Mouse (Mus musculus) limb, embryonic 13.5 days (tissue): ENCODE results near the gene Gm1113. TPM values are rescaled to one million over a fixed set of nuclear protein-coding genes. Genes with fewer than 3 reads are reported as not detected.

Experiments used
- ATAC-seq: fragments of 200-750 bp; cut with Nextera tagmentation; 2 replicates; pipeline ENCODE4 v1.8.0; 2017; ENCODE audit warnings: low read depth, moderate number of reproducible peaks, moderate TSS enrichment; ENCODE audit not compliant: low FRiP score
- H3K27ac ChIP-seq: fragments of 300-500 bp; sonication (generic); 2 replicates; pipeline ENCODE4 v1.5.1; 2015; ENCODE audit warnings: inconsistent platforms, mild to moderate bottlenecking, moderate library complexity
- H3K27me3 ChIP-seq: fragments of 300-500 bp; sonication (generic); 2 replicates; pipeline ENCODE4 v1.6.1; 2015; ENCODE audit warnings: mild to moderate bottlenecking, inconsistent platforms
- H3K36me3 ChIP-seq: fragments of 300-500 bp; sonication (generic); 2 replicates; pipeline ENCODE4 v1.6.1; 2015; ENCODE audit warnings: inconsistent platforms, mild to moderate bottlenecking, moderate library complexity
- H3K4me1 ChIP-seq: fragments of 300-500 bp; sonication (generic); 2 replicates; pipeline ENCODE4 v1.6.1; 2015; ENCODE audit warnings: inconsistent platforms
- H3K4me2 ChIP-seq: fragments of 300-500 bp; sonication (generic); replicated peaks from 2 replicates; pipeline ENCODE4 v1.6.1; 2015; ENCODE audit warnings: inconsistent platforms, mild to moderate bottlenecking, moderate library complexity
- H3K4me3 ChIP-seq: fragments of 300-500 bp; sonication (generic); 2 replicates; pipeline ENCODE4 v1.5.1; 2015; ENCODE audit warnings: moderate library complexity, mild to moderate bottlenecking, inconsistent platforms
- H3K9ac ChIP-seq: fragments of 300-500 bp; sonication (generic); 2 replicates; pipeline ENCODE4 v1.6.1; 2015; ENCODE audit warnings: mild to moderate bottlenecking, inconsistent platforms
- H3K9me3 ChIP-seq: fragments of 300-500 bp; sonication (generic); 2 replicates; pipeline ENCODE4 v1.6.1; 2016; ENCODE audit warnings: inconsistent platforms
- WGBS: fragments of 180-500 bp; shearing (Covaris S2); methylation state at CpG from one replicate; pipeline ENCODE4 v1.1.7; 2015; 5-methylcytosine and 5-hydroxymethylcytosine counted together
- polyA plus RNA-seq: library from polyadenylated mRNA; unstranded; fragments of >200 nt; fragmentation: Nextera tagmentation; extraction: Ambion mirVana; gene quantifications from 2 replicates; pipeline ENCODE4 v1.2.1, GENCODE M21; 2015

Gene Gm1113
- polyA plus RNA-seq = not detected in 2 replicates

GRCm38 (mm10) chr9:35518169-35518568, at the start of gene Gm1113:
Gene Gm1113 (minus strand): TSS chr9:35518269.
- Histone ChIP-seq H3K9ac (no peak within 1 kb of the TSS), H3K4me2 (no peak within 1 kb of the TSS), H3K36me3 (no peaks in the 10 kb centered on the region), H3K9me3 (no peaks in the 10 kb centered on the region), H3K27me3 (no peaks in the 10 kb centered on the region), H3K4me1 (peaks cover 28% of the 10 kb centered on the region), H3K27ac (no peak within 1 kb of the TSS), H3K4me3 (no peak within 1 kb of the TSS)
- ATAC-seq = no peak
- WGBS = 76% methylated on average over 3 of the region's 3 CpGs

GRCm38 (mm10) chr9:35564536-35565240, 46.6 kb upstream of the Gm1113 start:
- H3K9ac ChIP-seq = no peak overlapping the region
- H3K4me2 ChIP-seq = no peak overlapping the region
- peaks cover 21% of the 10 kb centered on the region for H3K4me1 ChIP-seq
- 90% methylated on average over 5 of the region's 5 CpGs for WGBS
- no peak overlapping the region for H3K27ac ChIP-seq
- H3K36me3 ChIP-seq = peaks cover 50% of the 10 kb centered on the region
- H3K27me3 ChIP-seq = no peaks in the 10 kb centered on the region
- H3K9me3 ChIP-seq = no peaks in the 10 kb centered on the region
- no peak for ATAC-seq
- H3K4me3 ChIP-seq = no peak overlapping the region

- WGBS = 91% methylated on average over 6 of the region's 6 CpGs
- H3K4me2 ChIP-seq = no peak overlapping the region
- H3K27me3 ChIP-seq = peaks cover 8% of the 10 kb centered on the region; the same call in 1 of the 2 replicates
- H3K9ac ChIP-seq = no peak overlapping the region
- H3K36me3 ChIP-seq = peaks cover 34% of the 10 kb centered on the region
- no peaks in the 10 kb centered on the region for H3K9me3 ChIP-seq
- no peak overlapping the region for H3K4me3 ChIP-seq
- no peak for ATAC-seq
- H3K4me1 ChIP-seq = peaks cover 21% of the 10 kb centered on the region
- H3K27ac ChIP-seq = no peak overlapping the region
Observed at GRCm38 (mm10) chr9:35561583-35561982, 43.5 kb upstream of the Gm1113 start.

- no peak overlapping the region for H3K9ac ChIP-seq
- no peaks in the 10 kb centered on the region for H3K9me3 ChIP-seq
- 95% methylated on average over 11 of the region's 11 CpGs for WGBS
- H3K4me1 ChIP-seq = peaks cover 21% of the 10 kb centered on the region
- no peak overlapping the region for H3K27ac ChIP-seq
- H3K27me3 ChIP-seq = peaks cover 8% of the 10 kb centered on the region; the same call in 1 of the 2 replicates
- peaks cover 29% of the 10 kb centered on the region for H3K36me3 ChIP-seq
- H3K4me3 ChIP-seq = no peak overlapping the region
- no peak for ATAC-seq
- H3K4me2 ChIP-seq = no peak overlapping the region
Observed at GRCm38 (mm10) chr9:35561076-35561475, 43.0 kb upstream of the Gm1113 start.

- WGBS = 2% methylated on average over 31 of the region's 31 CpGs
- Histone ChIP-seq H3K27ac (peak overlapping the region; percentile 75), H3K4me1 (peaks cover 21% of the 10 kb centered on the region), H3K27me3 (peaks cover 8% of the 10 kb centered on the region; the same call in 1 of the 2 replicates), H3K4me3 (peak overlapping the region; percentile 73), H3K36me3 (peaks cover 12% of the 10 kb centered on the region), H3K9me3 (no peaks in the 10 kb centered on the region), H3K4me2 (peak overlapping the region; percentile 98), H3K9ac (peak overlapping the region; percentile 78)
- ATAC-seq = peak; percentile 93
Observed at GRCm38 (mm10) chr9:35559009-35559890, 41.2 kb upstream of the Gm1113 start.

- ATAC-seq = peak; percentile 81
- Histone ChIP-seq H3K4me1 (peaks cover 21% of the 10 kb centered on the region), H3K27me3 (peaks cover 8% of the 10 kb centered on the region; the same call in 1 of the 2 replicates), H3K27ac (peak within 1 kb of the TSS; percentile 75), H3K4me2 (peak within 1 kb of the TSS; percentile 98), H3K9ac (peak within 1 kb of the TSS; percentile 78), H3K9me3 (no peaks in the 10 kb centered on the region), H3K4me3 (peak within 1 kb of the TSS; percentile 73), H3K36me3 (peaks cover 12% of the 10 kb centered on the region)
- WGBS = 1% methylated on average over 59 of the region's 59 CpGs
Observed at GRCm38 (mm10) chr9:35558257-35559008, 40.4 kb upstream of the Gm1113 start, which contains the start of the genes Ddx25 and Pus3. Gene Ddx25 (minus strand): TSS chr9:35558528. Gene Pus3 (plus strand): TSS chr9:35558595.

GRCm38 (mm10) chr9:35556494-35557102, 38.5 kb upstream of the Gm1113 start:
- Histone ChIP-seq H3K4me1 (peaks cover 21% of the 10 kb centered on the region), H3K4me2 (no peak overlapping the region), H3K9ac (no peak overlapping the region), H3K9me3 (no peaks in the 10 kb centered on the region), H3K27ac (no peak overlapping the region), H3K4me3 (no peak overlapping the region), H3K36me3 (peaks cover 8% of the 10 kb centered on the region), H3K27me3 (peaks cover 8% of the 10 kb centered on the region; the same call in 1 of the 2 replicates)
- 55% methylated on average over 12 of the region's 12 CpGs for WGBS
- no peak for ATAC-seq

- no peaks in the 10 kb centered on the region for H3K36me3 ChIP-seq
- no peak for ATAC-seq
- H3K4me1 ChIP-seq = no peaks in the 10 kb centered on the region; the same call in 1 of the 2 replicates
- no peak overlapping the region for H3K4me3 ChIP-seq
- no peaks in the 10 kb centered on the region for H3K27me3 ChIP-seq
- no peak overlapping the region for H3K27ac ChIP-seq
- H3K9me3 ChIP-seq = no peaks in the 10 kb centered on the region
- 77% methylated on average over 9 of the region's 9 CpGs for WGBS
- H3K9ac ChIP-seq = no peak overlapping the region
- no peak overlapping the region for H3K4me2 ChIP-seq
Observed at GRCm38 (mm10) chr9:35548455-35548854, 30.4 kb upstream of the Gm1113 start.

GRCm38 (mm10) chr9:35546745-35547144, 28.7 kb upstream of the Gm1113 start:
- no peak for ATAC-seq
- H3K9me3 ChIP-seq = no peaks in the 10 kb centered on the region
- WGBS = 86% methylated on average over 9 of the region's 9 CpGs
- H3K36me3 ChIP-seq = no peaks in the 10 kb centered on the region
- no peak overlapping the region for H3K27ac ChIP-seq
- no peak overlapping the region for H3K4me3 ChIP-seq
- no peak overlapping the region for H3K4me2 ChIP-seq
- no peaks in the 10 kb centered on the region for H3K27me3 ChIP-seq
- H3K9ac ChIP-seq = no peak overlapping the region
- H3K4me1 ChIP-seq = no peaks in the 10 kb centered on the region; the same call in 1 of the 2 replicates

GRCm38 (mm10) chr9:35545704-35546103, 27.6 kb upstream of the Gm1113 start:
- no peaks in the 10 kb centered on the region for H3K27me3 ChIP-seq
- H3K4me1 ChIP-seq = no peaks in the 10 kb centered on the region; the same call in 1 of the 2 replicates
- H3K9ac ChIP-seq = no peak overlapping the region
- no peak overlapping the region for H3K27ac ChIP-seq
- 71% methylated on average over 12 of the region's 12 CpGs for WGBS
- no peak overlapping the region for H3K4me2 ChIP-seq
- H3K4me3 ChIP-seq = no peak overlapping the region
- no peak for ATAC-seq
- no peaks in the 10 kb centered on the region for H3K36me3 ChIP-seq
- H3K9me3 ChIP-seq = no peaks in the 10 kb centered on the region

GRCm38 (mm10) chr9:35544666-35545065, 26.6 kb upstream of the Gm1113 start:
- Histone ChIP-seq H3K4me3 (no peak overlapping the region), H3K27ac (no peak overlapping the region), H3K4me2 (no peak overlapping the region), H3K36me3 (no peaks in the 10 kb centered on the region), H3K27me3 (no peaks in the 10 kb centered on the region), H3K4me1 (no peaks in the 10 kb centered on the region; the same call in 1 of the 2 replicates), H3K9ac (no peak overlapping the region), H3K9me3 (no peaks in the 10 kb centered on the region)
- WGBS = 34% methylated on average over 2 of the region's 2 CpGs
- no peak for ATAC-seq
